Mouse (Mus musculus) skeletal muscle tissue, postnatal 0 days (tissue): ENCODE data around the gene Atp6v0c. TPM values are rescaled to one million over a fixed set of nuclear protein-coding genes. Genes with fewer than 3 reads are reported as not detected.

Source experiments
- polyA plus RNA-seq: library from polyadenylated mRNA; unstranded; fragments of >200 nt; fragmentation: Nextera tagmentation; extraction: Ambion mirVana; gene quantifications from 2 replicates; pipeline ENCODE4 v1.2.1, GENCODE M21; 2015

The Atp6v0c gene
- 366 and 377 TPM in 2 replicates for polyA plus RNA-seq

GRCm38 (mm10) chr17:24169317-24170065, at the start of gene Atp6v0c:
TSS of gene Atp6v0c (minus strand) at chr17:24169702.

GRCm38 (mm10) chr17:24209043-24209915, 39.8 kb upstream of the Atp6v0c start, which contains the start of gene Ntn3:
TSS of gene Ntn3 (minus strand) at chr17:24209531.

GRCm38 (mm10) chr17:24205284-24205888, 35.9 kb upstream of the Atp6v0c start, which contains the start of gene Tbc1d24:
TSS of gene Tbc1d24 (minus strand) at chr17:24205562.

GRCm38 (mm10) chr17:24163176-24163962, 6.1 kb downstream of the Atp6v0c start, which contains the start of gene Amdhd2:
TSS of gene Amdhd2 (minus strand) at chr17:24163766.

GRCm38 (mm10) chr17:24150824-24151223, 18.7 kb downstream of the Atp6v0c start, which contains the start of gene Pdpk1:
TSS of gene Pdpk1 (minus strand) at chr17:24150924.

Other genes starting within 250 kb of the Atp6v0c start
- gene Sbp, start 228.0 kb downstream of the Atp6v0c start, polyA plus RNA-seq, result not detected in 2 replicates
- gene Sbpl, start 214.4 kb downstream of the Atp6v0c start, polyA plus RNA-seq, result not detected in 2 replicates
- not detected in 2 replicates for gene Prss30, start 189.1 kb downstream of the Atp6v0c start, polyA plus RNA-seq
- gene Prss22, start 171.6 kb downstream of the Atp6v0c start, polyA plus RNA-seq, result not detected in 2 replicates
- 0.13 TPM in 1 of 2 replicates, not detected in the other for gene Prss27, start 131.6 kb downstream of the Atp6v0c start, polyA plus RNA-seq
- gene Kctd5, start 96.2 kb downstream of the Atp6v0c start, polyA plus RNA-seq, result 26.5 and 30.3 TPM in 2 replicates
- gene Pdpk1, start 18.8 kb downstream of the Atp6v0c start, polyA plus RNA-seq, result 46.0 and 57.2 TPM in 2 replicates
- 20.6 and 22.1 TPM in 2 replicates for gene Amdhd2, start 5.9 kb downstream of the Atp6v0c start, polyA plus RNA-seq
- 2.4 and 3.2 TPM in 2 replicates for gene Tbc1d24, start 35.9 kb upstream of the Atp6v0c start, polyA plus RNA-seq
- 1.9 and 2.1 TPM in 2 replicates for gene Ntn3, start 39.8 kb upstream of the Atp6v0c start, polyA plus RNA-seq
- 3.7 and 4.5 TPM in 2 replicates for gene Tedc2, start 51.1 kb upstream of the Atp6v0c start, polyA plus RNA-seq
- gene Ccnf, start 81.8 kb upstream of the Atp6v0c start, polyA plus RNA-seq, result 8.0 and 9.4 TPM in 2 replicates
- not detected in 2 replicates for gene Abca17, start 181.4 kb upstream of the Atp6v0c start, polyA plus RNA-seq
- gene Abca3, start 182.2 kb upstream of the Atp6v0c start, polyA plus RNA-seq, result 4.2 and 5.4 TPM in 2 replicates
- gene Rnps1, start 244.9 kb upstream of the Atp6v0c start, polyA plus RNA-seq, result 110 and 113 TPM in 2 replicates